Mouse (Mus musculus): ENCODE data around the gene Gm7361. TPM values are rescaled to one million over a fixed set of nuclear protein-coding genes. Genes with fewer than 3 reads are reported as not detected.
"Not testable (repeated sequence)": the region's sequence is repeated elsewhere in the genome, so short reads cannot be mapped to it uniquely, and the experiment has no call there.

Gene Gm7361
- not detected in 2 replicates for total RNA-seq (2017)

GRCm38 (mm10) chr5:26257391-26257790, at the start of gene Gm7361:
TSS of gene Gm7361 (plus strand) at chr5:26257691.
- not testable (repeated sequence) for ATAC-seq (replicated peaks; ENCODE audit: low read depth, poor library complexity, severe bottlenecking)

- no peak for ATAC-seq (replicated peaks; ENCODE audit: low read depth, poor library complexity, severe bottlenecking)
Measured at GRCm38 (mm10) chr5:26211030-26211429, 46.5 kb upstream of the Gm7361 start.

- ATAC-seq (replicated peaks; ENCODE audit: low read depth, poor library complexity, severe bottlenecking) = no peak
Measured at GRCm38 (mm10) chr5:26222076-26222475, 35.4 kb upstream of the Gm7361 start.

- ATAC-seq (replicated peaks; ENCODE audit: low read depth, poor library complexity, severe bottlenecking) = not testable (repeated sequence)
Measured at GRCm38 (mm10) chr5:26266656-26267055, 9.2 kb downstream of the Gm7361 start.

- ATAC-seq (replicated peaks; ENCODE audit: low read depth, poor library complexity, severe bottlenecking) = no peak
Measured at GRCm38 (mm10) chr5:26280361-26280760, 22.9 kb downstream of the Gm7361 start.

- no peak for ATAC-seq (replicated peaks; ENCODE audit: low read depth, poor library complexity, severe bottlenecking)
Measured at GRCm38 (mm10) chr5:26281717-26282116, 24.2 kb downstream of the Gm7361 start.

- no peak for ATAC-seq (replicated peaks; ENCODE audit: low read depth, poor library complexity, severe bottlenecking)
Measured at GRCm38 (mm10) chr5:26282282-26282681, 24.8 kb downstream of the Gm7361 start.

- no peak for ATAC-seq (replicated peaks; ENCODE audit: low read depth, poor library complexity, severe bottlenecking)
Measured at GRCm38 (mm10) chr5:26283399-26283798, 25.9 kb downstream of the Gm7361 start.

GRCm38 (mm10) chr5:26291621-26292020, 34.1 kb downstream of the Gm7361 start:
- ATAC-seq (replicated peaks; ENCODE audit: low read depth, poor library complexity, severe bottlenecking) = no peak

- no peak for ATAC-seq (replicated peaks; ENCODE audit: low read depth, poor library complexity, severe bottlenecking)
Measured at GRCm38 (mm10) chr5:26293258-26293657, 35.8 kb downstream of the Gm7361 start.

Other genes starting within 250 kb of the Gm7361 start
- not detected in 2 replicates for gene Gm5862, start 234.8 kb upstream of the Gm7361 start, total RNA-seq (2017)
- gene Speer4a, start 218.1 kb upstream of the Gm7361 start, total RNA-seq (2017) = not detected in 2 replicates
- not detected in 2 replicates for gene Gm7347, start 199.1 kb upstream of the Gm7361 start, total RNA-seq (2017)
- not detected in 2 replicates for gene Gm10471, start 168.4 kb upstream of the Gm7361 start, total RNA-seq (2017)
- not detected in 2 replicates for gene 5031410I06Rik, start 152.3 kb upstream of the Gm7361 start, total RNA-seq (2017)
- gene Gm10220, start 136.3 kb upstream of the Gm7361 start, total RNA-seq (2017) = not detected in 2 replicates

Data from common myeloid progenitor, adult 5-6 weeks (primary cell).